Mouse (Mus musculus): ENCODE data around the gene Ryr1. TPM values are rescaled to one million over a fixed set of nuclear protein-coding genes. Genes with fewer than 3 reads are reported as not detected.
A peak's percentile ranks its signal among the peaks of the same experiment; 100 is the strongest.

Gene Ryr1
- polyA plus RNA-seq, 1 experiment from 2014 or later, result 0.97 TPM

GRCm38 (mm10) chr7:29014984-29015383 is 110.0 kb downstream of the Ryr1 start:
- Histone ChIP-seq H3K4me3 (no peak overlapping the region), H3K27ac (no peak overlapping the region), H3K27me3 (ENCODE audit: insufficient read depth, poor library complexity, severe bottlenecking) (peaks cover 37% of the 10 kb centered on the region), H3K36me3 (no peaks in the 10 kb centered on the region), H3K9me3 (peaks cover 7% of the 10 kb centered on the region), H3K4me1 (replicated peaks) (peaks cover 9% of the 10 kb centered on the region)
- no peak for DNase-seq (ENCODE audit: low spot score)
- WGBS, result 92% methylated on average over 1 of the region's 1 CpGs

GRCm38 (mm10) chr7:29008714-29009113 is 116.3 kb downstream of the Ryr1 start:
- H3K4me3 ChIP-seq, result no peak overlapping the region
- H3K9me3 ChIP-seq, result no peaks in the 10 kb centered on the region
- no peaks in the 10 kb centered on the region for H3K4me1 ChIP-seq (replicated peaks)
- no peak overlapping the region for H3K27ac ChIP-seq
- no peak for DNase-seq (ENCODE audit: low spot score)
- WGBS, result 84% methylated on average over 9 of the region's 9 CpGs
- no peaks in the 10 kb centered on the region for H3K36me3 ChIP-seq
- no peaks in the 10 kb centered on the region for H3K27me3 ChIP-seq (ENCODE audit: insufficient read depth, poor library complexity, severe bottlenecking)

GRCm38 (mm10) chr7:29008171-29008570 is 116.8 kb downstream of the Ryr1 start:
- no peaks in the 10 kb centered on the region for H3K27me3 ChIP-seq (ENCODE audit: insufficient read depth, poor library complexity, severe bottlenecking)
- no peak for DNase-seq (ENCODE audit: low spot score)
- H3K4me1 ChIP-seq (replicated peaks), result no peaks in the 10 kb centered on the region
- H3K9me3 ChIP-seq, result no peaks in the 10 kb centered on the region
- H3K4me3 ChIP-seq, result no peak overlapping the region
- H3K27ac ChIP-seq, result no peak overlapping the region
- 96% methylated on average over 10 of the region's 10 CpGs for WGBS
- no peaks in the 10 kb centered on the region for H3K36me3 ChIP-seq

- 84% methylated on average over 9 of the region's 9 CpGs for WGBS
- no peak overlapping the region for H3K27ac ChIP-seq
- DNase-seq (ENCODE audit: low spot score), result no peak
- H3K9me3 ChIP-seq, result no peaks in the 10 kb centered on the region
- no peaks in the 10 kb centered on the region for H3K36me3 ChIP-seq
- no peaks in the 10 kb centered on the region for H3K4me1 ChIP-seq (replicated peaks)
- peaks cover under 1% of the 10 kb centered on the region for H3K27me3 ChIP-seq (ENCODE audit: insufficient read depth, poor library complexity, severe bottlenecking)
- H3K4me3 ChIP-seq, result no peak overlapping the region
Measured at GRCm38 (mm10) chr7:29007224-29008101, 117.5 kb downstream of the Ryr1 start.

- Histone ChIP-seq H3K27me3 (ENCODE audit: insufficient read depth, poor library complexity, severe bottlenecking) (peaks cover 19% of the 10 kb centered on the region), H3K27ac (peak overlapping the region; percentile 87), H3K4me1 (replicated peaks) (peaks cover 15% of the 10 kb centered on the region), H3K9me3 (no peaks in the 10 kb centered on the region), H3K36me3 (no peaks in the 10 kb centered on the region), H3K4me3 (peak overlapping the region; percentile 59)
- DNase-seq (ENCODE audit: low spot score), result peak; percentile 91
- 7% methylated on average over 43 of the region's 43 CpGs for WGBS
Measured at GRCm38 (mm10) chr7:29000651-29001605, 124.1 kb downstream of the Ryr1 start.

GRCm38 (mm10) chr7:28993402-28993801 is 131.6 kb downstream of the Ryr1 start:
- no peak overlapping the region for H3K27ac ChIP-seq
- H3K4me3 ChIP-seq, result no peak overlapping the region
- H3K36me3 ChIP-seq, result no peaks in the 10 kb centered on the region
- no peaks in the 10 kb centered on the region for H3K27me3 ChIP-seq (ENCODE audit: insufficient read depth, poor library complexity, severe bottlenecking)
- no peaks in the 10 kb centered on the region for H3K9me3 ChIP-seq
- no peaks in the 10 kb centered on the region for H3K4me1 ChIP-seq (replicated peaks)
- WGBS, result 83% methylated on average over 3 of the region's 3 CpGs
- DNase-seq (ENCODE audit: low spot score), result no peak

- H3K27ac ChIP-seq, result no peak overlapping the region
- H3K9me3 ChIP-seq, result no peaks in the 10 kb centered on the region
- no peaks in the 10 kb centered on the region for H3K4me1 ChIP-seq (replicated peaks)
- no peak for DNase-seq (ENCODE audit: low spot score)
- H3K36me3 ChIP-seq, result no peaks in the 10 kb centered on the region
- H3K4me3 ChIP-seq, result no peak overlapping the region
- H3K27me3 ChIP-seq (ENCODE audit: insufficient read depth, poor library complexity, severe bottlenecking), result no peaks in the 10 kb centered on the region
- 94% methylated on average over 3 of the region's 3 CpGs for WGBS
Measured at GRCm38 (mm10) chr7:28992997-28993396, 132.0 kb downstream of the Ryr1 start.

- Histone ChIP-seq H3K36me3 (no peaks in the 10 kb centered on the region), H3K4me3 (no peak overlapping the region), H3K4me1 (replicated peaks) (no peaks in the 10 kb centered on the region), H3K27me3 (ENCODE audit: insufficient read depth, poor library complexity, severe bottlenecking) (no peaks in the 10 kb centered on the region), H3K27ac (no peak overlapping the region), H3K9me3 (no peaks in the 10 kb centered on the region)
- no peak for DNase-seq (ENCODE audit: low spot score)
- 64% methylated on average over 5 of the region's 5 CpGs for WGBS
Measured at GRCm38 (mm10) chr7:28991616-28992015, 133.4 kb downstream of the Ryr1 start.

GRCm38 (mm10) chr7:28990766-28991273 is 134.2 kb downstream of the Ryr1 start:
- no peaks in the 10 kb centered on the region for H3K9me3 ChIP-seq
- no peaks in the 10 kb centered on the region for H3K27me3 ChIP-seq (ENCODE audit: insufficient read depth, poor library complexity, severe bottlenecking)
- H3K4me1 ChIP-seq (replicated peaks), result no peaks in the 10 kb centered on the region
- 54% methylated on average over 14 of the region's 14 CpGs for WGBS
- no peak overlapping the region for H3K27ac ChIP-seq
- no peak for DNase-seq (ENCODE audit: low spot score)
- H3K36me3 ChIP-seq, result no peaks in the 10 kb centered on the region
- H3K4me3 ChIP-seq, result no peak overlapping the region

- 87% methylated on average over 7 of the region's 7 CpGs for WGBS
- Histone ChIP-seq H3K4me1 (replicated peaks) (peaks cover 26% of the 10 kb centered on the region), H3K36me3 (peaks cover 3% of the 10 kb centered on the region; the same call in 1 of the 2 replicates), H3K27ac (no peak overlapping the region), H3K4me3 (no peak overlapping the region), H3K27me3 (ENCODE audit: insufficient read depth, poor library complexity, severe bottlenecking) (no peaks in the 10 kb centered on the region), H3K9me3 (no peaks in the 10 kb centered on the region)
- no peak for DNase-seq (ENCODE audit: low spot score)
Measured at GRCm38 (mm10) chr7:28985207-28985606, 139.8 kb downstream of the Ryr1 start.

- WGBS, result 97% methylated on average over 1 of the region's 1 CpGs
- Histone ChIP-seq H3K27ac (no peak overlapping the region), H3K4me3 (no peak overlapping the region), H3K36me3 (peaks cover 7% of the 10 kb centered on the region), H3K4me1 (replicated peaks) (peaks cover 26% of the 10 kb centered on the region), H3K9me3 (no peaks in the 10 kb centered on the region), H3K27me3 (ENCODE audit: insufficient read depth, poor library complexity, severe bottlenecking) (no peaks in the 10 kb centered on the region)
- DNase-seq (ENCODE audit: low spot score), result no peak
Measured at GRCm38 (mm10) chr7:28984452-28984851, 140.5 kb downstream of the Ryr1 start.

GRCm38 (mm10) chr7:28983849-28984248 is 141.1 kb downstream of the Ryr1 start:
- Histone ChIP-seq H3K4me1 (replicated peaks) (peaks cover 26% of the 10 kb centered on the region), H3K9me3 (no peaks in the 10 kb centered on the region), H3K4me3 (no peak overlapping the region), H3K27ac (no peak overlapping the region), H3K36me3 (peaks cover 13% of the 10 kb centered on the region), H3K27me3 (ENCODE audit: insufficient read depth, poor library complexity, severe bottlenecking) (no peaks in the 10 kb centered on the region)
- WGBS, result 68% methylated on average over 4 of the region's 4 CpGs
- DNase-seq (ENCODE audit: low spot score), result no peak

Data from hindbrain, embryonic 10.5 days (tissue).